Mouse (Mus musculus): ENCODE measurements around the gene Tmed8.

- TF ChIP-seq POLR2A (IDR thresholded peaks at IDR 0.05; ENCODE audit: low read depth, low read length) = no peak
- TF ChIP-seq CTCF (IDR thresholded peaks at IDR 0.05; ENCODE audit: extremely low read depth, insufficient read depth, insufficient read length, insufficient replicate concordance) = no peak
Measured at GRCm38 (mm10) chr12:87230379-87230895, 30.2 kb upstream of the Tmed8 start.

Data from spleen, adult 2 months (tissue).